Mouse (Mus musculus) thymus, adult 2 months (tissue): ENCODE results near the gene Akr1a1.

Experiments used
- CTCF ChIP-seq: fragments of 200-500 bp; IDR thresholded peaks from 2 replicates; pipeline ENCODE4 v1.5.1; 2012; ENCODE audit warnings: mild to moderate bottlenecking, control low read depth, low read length, moderate library complexity, borderline replicate concordance; ENCODE audit not compliant: control insufficient read depth, poor library complexity, insufficient read depth; ENCODE audit errors: extremely low read depth
- POLR2A ChIP-seq: fragments of 200-500 bp; IDR thresholded peaks from 2 replicates; pipeline ENCODE4 v1.6.1; 2012; ENCODE audit warnings: mild to moderate bottlenecking, low read length, control low read depth, moderate library complexity; ENCODE audit not compliant: control insufficient read depth, poor library complexity, insufficient read depth; ENCODE audit errors: extremely low read depth

- TF ChIP-seq CTCF (no peak), POLR2A (no peak)
Observed at GRCm38 (mm10) chr4:116693785-116694184, 42.3 kb upstream of the Akr1a1 start.
